Mouse (Mus musculus) lung, postnatal 0 days (tissue): ENCODE measurements at regions not wholly inside any gene's neighbourhood (a gene's known extent, or its start where the extent isn't known, plus 50 kb on each side); places are given as distances from the start of the nearest gene placed in this dataset.

ENCODE experiments used
- ATAC-seq: fragments of 200-750 bp; cut with Nextera tagmentation; 2 replicates; pipeline ENCODE4 v1.8.0; 2017; ENCODE audit warnings: moderate library complexity
- DNase-seq: peaks from one replicate; pipeline ENCODE4 v3.0.0-alpha.2; 2016; ENCODE audit warnings: low spot score
- H3K27ac ChIP-seq: fragments of 300-500 bp; sonication (generic); 2 replicates; pipeline ENCODE4 v1.5.1; 2014; ENCODE audit warnings: antibody characterized with exemption, mild to moderate bottlenecking, low read length, mixed read lengths
- H3K27me3 ChIP-seq: fragments of 300-500 bp; sonication (generic); replicated peaks from 2 replicates; pipeline ENCODE4 v1.6.1; 2014; ENCODE audit warnings: low read length, mixed read lengths; ENCODE audit not compliant: insufficient read depth
- H3K36me3 ChIP-seq: fragments of 300-500 bp; sonication (generic); 2 replicates; pipeline ENCODE4 v1.6.1; 2014; ENCODE audit warnings: low read length, mixed read lengths; ENCODE audit not compliant: insufficient read depth
- H3K4me1 ChIP-seq: fragments of 300-500 bp; sonication (generic); 2 replicates; pipeline ENCODE4 v1.6.1; 2014; ENCODE audit warnings: antibody characterized with exemption, low read depth, low read length, mixed read lengths; ENCODE audit not compliant: insufficient read depth
- H3K4me2 ChIP-seq: fragments of 300-500 bp; sonication (generic); replicated peaks from 2 replicates; pipeline ENCODE4 v1.6.1; 2014; ENCODE audit warnings: low read depth, mild to moderate bottlenecking, low read length, moderate library complexity, mixed read lengths
- H3K4me3 ChIP-seq: fragments of 300-500 bp; sonication (generic); 2 replicates; pipeline ENCODE4 v1.5.1; 2014; ENCODE audit warnings: low read depth, low read length
- H3K9ac ChIP-seq: fragments of 300-500 bp; sonication (generic); replicated peaks from 2 replicates; pipeline ENCODE4 v1.6.1; 2014; ENCODE audit warnings: low read depth, mild to moderate bottlenecking
- H3K9me3 ChIP-seq: fragments of 300-500 bp; sonication (generic); 2 replicates; pipeline ENCODE4 v1.6.1; 2016; ENCODE audit warnings: low read length, mixed read lengths
- CTCF ChIP-seq: IDR thresholded peaks from 2 replicates; pipeline ENCODE4 v1.5.1; 2016; ENCODE audit warnings: antibody characterized with exemption, mild to moderate bottlenecking
- EP300 ChIP-seq: IDR thresholded peaks from 2 replicates; pipeline ENCODE4 v1.6.1; 2016; ENCODE audit warnings: antibody characterized with exemption, mild to moderate bottlenecking, control low read depth
- WGBS: fragments of 180-500 bp; shearing (Covaris S2); extraction: QIAGEN DNeasy Blood & Tissue Kit; methylation state at CpG from one replicate; pipeline ENCODE4 v1.1.7; 2014; 5-methylcytosine and 5-hydroxymethylcytosine counted together

GRCm38 (mm10) chr14:97694238-97694637, 475.3 kb downstream of the Dach1 start:
- no peaks in the 10 kb centered on the region for H3K4me1 ChIP-seq
- no peaks in the 10 kb centered on the region for H3K27me3 ChIP-seq
- no peak for TF ChIP-seq EP300
- TF ChIP-seq CTCF: no peak
- WGBS: 95% methylated on average over 1 of the region's 1 CpGs
- H3K4me3 ChIP-seq: no peak overlapping the region
- no peaks in the 10 kb centered on the region for H3K9me3 ChIP-seq
- no peak for DNase-seq
- H3K36me3 ChIP-seq: no peaks in the 10 kb centered on the region
- ATAC-seq: no peak
- no peak overlapping the region for H3K27ac ChIP-seq
- no peak overlapping the region for H3K9ac ChIP-seq
- H3K4me2 ChIP-seq: no peak overlapping the region

- no peaks in the 10 kb centered on the region for H3K9me3 ChIP-seq
- H3K27me3 ChIP-seq: no peaks in the 10 kb centered on the region
- H3K36me3 ChIP-seq: no peaks in the 10 kb centered on the region
- no peaks in the 10 kb centered on the region for H3K4me1 ChIP-seq
- ATAC-seq (no peak), DNase-seq (peak; percentile 20)
- TF ChIP-seq CTCF (no peak), EP300 (no peak)
- H3K9ac ChIP-seq: no peak overlapping the region
- H3K4me3 ChIP-seq: no peak overlapping the region
- no peak overlapping the region for H3K27ac ChIP-seq
- no peak overlapping the region for H3K4me2 ChIP-seq
- WGBS: 51% methylated on average over 3 of the region's 3 CpGs
Observed at GRCm38 (mm10) chr14:97684617-97685016, 484.9 kb downstream of the Dach1 start.

GRCm38 (mm10) chr14:97667806-97668205, 501.8 kb downstream of the Dach1 start:
- DNase-seq: peak; percentile 17
- Histone ChIP-seq H3K4me3 (no peak overlapping the region), H3K36me3 (no peaks in the 10 kb centered on the region), H3K27me3 (no peaks in the 10 kb centered on the region), H3K27ac (no peak overlapping the region), H3K9me3 (no peaks in the 10 kb centered on the region), H3K4me2 (no peak overlapping the region), H3K4me1 (no peaks in the 10 kb centered on the region), H3K9ac (no peak overlapping the region)
- no peak for TF ChIP-seq EP300
- peak; percentile 61 for TF ChIP-seq CTCF
- 63% methylated on average over 2 of the region's 2 CpGs for WGBS
- ATAC-seq: no peak

- Histone ChIP-seq H3K9me3 (no peaks in the 10 kb centered on the region), H3K4me2 (no peak overlapping the region), H3K36me3 (no peaks in the 10 kb centered on the region), H3K27me3 (no peaks in the 10 kb centered on the region), H3K4me1 (no peaks in the 10 kb centered on the region), H3K9ac (no peak overlapping the region), H3K4me3 (no peak overlapping the region), H3K27ac (no peak overlapping the region)
- WGBS: 84% methylated on average over 4 of the region's 4 CpGs
- TF ChIP-seq EP300: no peak
- no peak for TF ChIP-seq CTCF
- no peak for DNase-seq
- no peak for ATAC-seq
Observed at GRCm38 (mm10) chr14:97638187-97638792, 531.3 kb downstream of the Dach1 start.

GRCm38 (mm10) chr14:97611438-97611837, 558.1 kb downstream of the Dach1 start:
- Histone ChIP-seq H3K36me3 (no peaks in the 10 kb centered on the region), H3K9ac (no peak overlapping the region), H3K27ac (no peak overlapping the region), H3K4me3 (no peak overlapping the region), H3K4me2 (no peak overlapping the region), H3K9me3 (no peaks in the 10 kb centered on the region), H3K4me1 (no peaks in the 10 kb centered on the region), H3K27me3 (no peaks in the 10 kb centered on the region)
- DNase-seq: no peak
- 29% methylated on average over 1 of the region's 1 CpGs for WGBS
- ATAC-seq: no peak
- TF ChIP-seq CTCF: no peak
- TF ChIP-seq EP300: no peak

GRCm38 (mm10) chr14:97596694-97597093, 572.9 kb downstream of the Dach1 start:
- no peak overlapping the region for H3K4me2 ChIP-seq
- no peak overlapping the region for H3K4me3 ChIP-seq
- H3K4me1 ChIP-seq: no peaks in the 10 kb centered on the region
- no peaks in the 10 kb centered on the region for H3K9me3 ChIP-seq
- H3K27ac ChIP-seq: no peak overlapping the region
- no peak overlapping the region for H3K9ac ChIP-seq
- 72% methylated on average over 5 of the region's 5 CpGs for WGBS
- TF ChIP-seq EP300 (no peak), CTCF (no peak)
- H3K36me3 ChIP-seq: no peaks in the 10 kb centered on the region
- DNase-seq: no peak
- no peak for ATAC-seq
- no peaks in the 10 kb centered on the region for H3K27me3 ChIP-seq

- H3K9ac ChIP-seq: no peak overlapping the region
- no peak for TF ChIP-seq EP300
- no peak for TF ChIP-seq CTCF
- H3K4me2 ChIP-seq: peak overlapping the region; percentile 45
- H3K27me3 ChIP-seq: no peaks in the 10 kb centered on the region
- no peaks in the 10 kb centered on the region for H3K36me3 ChIP-seq
- H3K27ac ChIP-seq: peak overlapping the region; percentile 57
- no peaks in the 10 kb centered on the region for H3K9me3 ChIP-seq
- WGBS: 30% methylated on average over 4 of the region's 4 CpGs
- no peaks in the 10 kb centered on the region for H3K4me1 ChIP-seq
- peak; percentile 32; the same call in 1 of the 2 replicates for ATAC-seq
- H3K4me3 ChIP-seq: peak overlapping the region; percentile 14; the same call in 1 of the 2 replicates
- DNase-seq: peak; percentile 59
Observed at GRCm38 (mm10) chr14:97588611-97589010, 581.0 kb downstream of the Dach1 start.
